In the genomic region with DNA sequence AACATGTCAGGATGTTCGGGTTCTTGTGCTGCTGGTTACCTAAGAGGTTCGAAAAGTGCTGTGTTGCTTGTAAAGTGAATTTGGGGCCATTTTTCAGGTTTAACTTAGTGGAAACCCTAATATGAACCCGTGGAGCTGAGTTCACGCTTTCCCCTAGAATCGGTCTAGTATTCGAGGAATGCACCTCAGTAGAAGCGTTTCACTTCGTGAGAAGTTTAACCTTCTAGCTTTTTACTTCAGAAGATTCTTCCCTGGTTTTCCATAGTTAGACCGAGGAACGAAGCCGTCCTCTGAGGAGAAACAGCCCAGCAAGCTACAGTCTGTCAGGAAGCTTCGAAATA, we compare ENCODE assay signal across 7 mouse cellular contexts. TPM values are rescaled to one million over a fixed set of nuclear protein-coding genes. Genes with fewer than 3 reads are reported as not detected.
DNase-seq lines count a peak whose midpoint lies in the region; ATAC-seq and TF ChIP-seq lines count a peak whose summit lies in the region.

No protein-coding gene starts in this region.

- peak overlapping the region; percentile 98 for H3K4me3 ChIP-seq in megakaryocyte, embryonic 14.5 days (replicated peaks)
- H3K4me3 ChIP-seq in erythroblast, embryonic 14.5 days (replicated peaks): peak overlapping the region; percentile 90
- peak overlapping the region; percentile 98 for H3K4me3 ChIP-seq in limb, embryonic 11.5 days (ENCODE audit: low read depth, low read length)
- peak overlapping the region; percentile 50 for H3K4me3 ChIP-seq in small intestine, adult 2 months (ENCODE audit: low read depth, low read length)

- no peak for TF ChIP-seq CTCF in small intestine, adult 2 months (IDR thresholded peaks at IDR 0.05; ENCODE audit: extremely low read depth, insufficient read length, insufficient replicate concordance, low read depth, low read length)

- no peak; the same call in 1 of the 2 replicates for ATAC-seq in megakaryocyte, adult 5-6 weeks (ENCODE audit: poor library complexity, severe bottlenecking)
- no peak; the same call in 1 of the 2 replicates for ATAC-seq in limb, embryonic 11.5 days (ENCODE audit: insufficient number of reproducible peaks, low FRiP score, low TSS enrichment, low read depth)

- 13% methylated on average over 12 of the region's 12 CpGs for WGBS in limb, embryonic 11.5 days
- WGBS in small intestine, adult 2 months: 6% methylated on average over 12 of the region's 12 CpGs

- no peaks in the 10 kb centered on the region for H3K27me3 ChIP-seq in megakaryocyte, embryonic 14.5 days (replicated peaks)
- peaks cover 6% of the 10 kb centered on the region; the same call in 1 of the 2 replicates for H3K27me3 ChIP-seq in erythroblast, embryonic 14.5 days (ENCODE audit: control insufficient read depth)
- no peaks in the 10 kb centered on the region for H3K27me3 ChIP-seq in limb, embryonic 11.5 days (ENCODE audit: control insufficient read depth, insufficient read depth, low read length)
- H3K27me3 ChIP-seq in small intestine, adult 2 months (ENCODE audit: control insufficient read depth, insufficient read depth, low read length): no peaks in the 10 kb centered on the region

- peaks cover 10% of the 10 kb centered on the region for H3K36me3 ChIP-seq in megakaryocyte, embryonic 14.5 days (replicated peaks; ENCODE audit: low read length)
- H3K36me3 ChIP-seq in erythroblast, embryonic 14.5 days (ENCODE audit: control insufficient read depth): peaks cover 28% of the 10 kb centered on the region
- H3K36me3 ChIP-seq in limb, embryonic 11.5 days (ENCODE audit: control insufficient read depth, insufficient read depth, low read length): no peaks in the 10 kb centered on the region
- peaks cover under 1% of the 10 kb centered on the region; the same call in 1 of the 2 replicates for H3K36me3 ChIP-seq in small intestine, adult 2 months (ENCODE audit: control insufficient read depth, insufficient read depth, low read length)

- H3K9ac ChIP-seq in limb, embryonic 11.5 days (ENCODE audit: low read length): peak overlapping the region; percentile 93; the same call in 1 of the 2 replicates

- DNase-seq in limb, embryonic 11.5 days (ENCODE audit: low spot score): no peak
- DNase-seq in frontal cortex, postnatal 36 days (ENCODE audit: low spot score in 2 of 2): no peak
- DNase-seq in spleen, postnatal 4 days (ENCODE audit: low spot score in 2 of 2): no peak

- H3K4me2 ChIP-seq in limb, embryonic 11.5 days (ENCODE audit: low read depth, severe bottlenecking): peak overlapping the region; percentile 52

- no peak for TF ChIP-seq POLR2A in small intestine, adult 2 months (IDR thresholded peaks at IDR 0.05; ENCODE audit: low read depth, low read length)

- peaks cover 23% of the 10 kb centered on the region for H3K4me1 ChIP-seq in megakaryocyte, embryonic 14.5 days
- peaks cover 32% of the 10 kb centered on the region for H3K4me1 ChIP-seq in erythroblast, embryonic 14.5 days (ENCODE audit: control insufficient read depth)
- H3K4me1 ChIP-seq in limb, embryonic 11.5 days (ENCODE audit: control insufficient read depth, insufficient read depth, low read length): no peaks in the 10 kb centered on the region
- H3K4me1 ChIP-seq in small intestine, adult 2 months (ENCODE audit: control insufficient read depth, insufficient read depth, insufficient read length, low read length): no peaks in the 10 kb centered on the region

- H3K27ac ChIP-seq in limb, embryonic 11.5 days (replicated peaks; ENCODE audit: low read depth, low read length): no peak overlapping the region
- H3K27ac ChIP-seq in small intestine, adult 2 months (ENCODE audit: insufficient read depth, low read depth, low read length): 0 out of 2 replicates have a peak overlapping the region, but pooled peaks have one; percentile 26

- H3K9me3 ChIP-seq in megakaryocyte, embryonic 14.5 days: no peaks in the 10 kb centered on the region
- H3K9me3 ChIP-seq in erythroblast, embryonic 14.5 days (ENCODE audit: control insufficient read depth, low read length): no peaks in the 10 kb centered on the region
- no peaks in the 10 kb centered on the region for H3K9me3 ChIP-seq in limb, embryonic 11.5 days (ENCODE audit: control insufficient read depth, low read length)

RNA-seq across cellular contexts. Expression of gene Eif2s2, which starts 0.3 kb away (rescaled TPM):
- 8.0 and 28.7 TPM in 2 replicates for polyA plus RNA-seq in megakaryocyte, embryonic 14.5 days (2012; ENCODE audit: insufficient read depth, low replicate concordance)
- 109 and 115 TPM in 2 replicates for total RNA-seq in megakaryocyte, adult 5-6 weeks (2015)
- total RNA-seq in megakaryocyte, adult 5-6 weeks (2017): 95.9 and 103 TPM in 2 replicates
- polyA plus RNA-seq in erythroblast, embryonic 14.5 days (2012): 2.6 and 3.2 TPM in 2 replicates
- polyA plus RNA-seq in limb, embryonic 11.5 days (2014; fragmentation: Nextera tagmentation; extraction: Ambion mirVana): 152 and 153 TPM in 2 replicates
- 1.4 and 2.1 TPM in 2 replicates for polyA plus RNA-seq in small intestine, adult 2 months (2012; rRNA removed)
